In the genomic region with DNA sequence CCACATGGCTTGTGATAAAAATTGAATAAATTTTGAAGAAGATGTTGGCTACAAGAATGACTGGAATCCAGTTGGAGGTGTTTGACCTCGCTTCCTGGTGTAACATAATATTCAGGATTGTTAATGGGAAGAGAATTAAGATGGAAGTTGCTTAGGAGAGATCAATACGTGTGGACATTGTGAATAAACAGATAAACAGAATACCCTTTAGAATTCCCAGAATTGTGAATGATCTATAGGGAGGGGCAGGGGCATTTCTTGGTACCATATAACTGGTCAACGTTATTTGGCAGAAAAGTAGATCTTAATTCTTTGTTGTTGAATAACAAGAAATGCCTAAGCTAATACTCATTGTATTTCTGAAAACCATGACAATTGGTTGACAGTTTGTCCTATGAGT, we compare ENCODE assay signal across 8 mouse cellular contexts. TPM values are rescaled to one million over a fixed set of nuclear protein-coding genes. Genes with fewer than 3 reads are reported as not detected.
A peak's percentile ranks its signal among the peaks of the same experiment; 100 is the strongest.
DNase-seq lines count a peak whose midpoint lies in the region; ATAC-seq and TF ChIP-seq lines count a peak whose summit lies in the region.
"Had no signal": no experiment of that assay in that cellular context is flagged by ENCODE, and none has a peak within 500 bp of the region (broad histone marks: within the 10 kb centered on the region; RNA-seq: fewer than 3 reads in every experiment).

No protein-coding gene starts in this region.

- 79% methylated on average over 3 of the region's 3 CpGs for WGBS in forebrain, embryonic 12.5 days
- WGBS in limb, embryonic 14.5 days, result 76% methylated on average over 3 of the region's 3 CpGs
- WGBS in stomach, embryonic 16.5 days, result 64% methylated on average over 3 of the region's 3 CpGs

- H3K9me3 ChIP-seq in megakaryocyte, embryonic 14.5 days, result no peaks in the 10 kb centered on the region
- H3K9me3 ChIP-seq in forebrain, embryonic 12.5 days, result no peaks in the 10 kb centered on the region
- H3K9me3 ChIP-seq in limb, embryonic 14.5 days (ENCODE audit: control insufficient read depth, low read length), result no peaks in the 10 kb centered on the region
- H3K9me3 ChIP-seq in stomach, embryonic 16.5 days (replicated peaks; ENCODE audit: control insufficient read depth, low read length), result no peaks in the 10 kb centered on the region

- H3K36me3 ChIP-seq in megakaryocyte, embryonic 14.5 days (replicated peaks; ENCODE audit: low read length), result peaks cover 5% of the 10 kb centered on the region
- no peaks in the 10 kb centered on the region; the same call in 1 of the 2 replicates for H3K36me3 ChIP-seq in forebrain, embryonic 12.5 days (replicated peaks)
- H3K36me3 ChIP-seq in limb, embryonic 14.5 days (ENCODE audit: control insufficient read depth, insufficient read depth, low read length), result no peaks in the 10 kb centered on the region
- H3K36me3 ChIP-seq in stomach, embryonic 16.5 days (ENCODE audit: control insufficient read depth, insufficient read depth, low read length), result no peaks in the 10 kb centered on the region

- H3K4me3 ChIP-seq in megakaryocyte, embryonic 14.5 days (replicated peaks), result peak overlapping the region; percentile 98
- peak overlapping the region; percentile 24 for H3K4me3 ChIP-seq in forebrain, embryonic 12.5 days (replicated peaks)
- H3K4me3 ChIP-seq in limb, embryonic 14.5 days (replicated peaks; ENCODE audit: low read length), result peak overlapping the region; percentile 81
- peak overlapping the region; percentile 41 for H3K4me3 ChIP-seq in stomach, embryonic 16.5 days (replicated peaks; ENCODE audit: low read length)

- H3K4me1 ChIP-seq in megakaryocyte, embryonic 14.5 days, result peaks cover 28% of the 10 kb centered on the region
- H3K4me1 ChIP-seq in forebrain, embryonic 12.5 days, result peaks cover 17% of the 10 kb centered on the region
- peaks cover 11% of the 10 kb centered on the region for H3K4me1 ChIP-seq in limb, embryonic 14.5 days (ENCODE audit: control insufficient read depth, insufficient read depth, low read length)
- H3K4me1 ChIP-seq in stomach, embryonic 16.5 days (ENCODE audit: control insufficient read depth, insufficient read depth, low read length), result peaks cover 15% of the 10 kb centered on the region

- no peak overlapping the region for H3K27ac ChIP-seq in forebrain, embryonic 12.5 days
- H3K27ac ChIP-seq in limb, embryonic 14.5 days (replicated peaks; ENCODE audit: low read depth, low read length), result no peak overlapping the region
- H3K27ac ChIP-seq in stomach, embryonic 16.5 days (ENCODE audit: low read length), result no peak overlapping the region

- H3K9ac ChIP-seq in forebrain, embryonic 12.5 days, result no peak overlapping the region
- no peak overlapping the region for H3K9ac ChIP-seq in limb, embryonic 14.5 days (ENCODE audit: low read depth, low read length, severe bottlenecking)
- H3K9ac ChIP-seq in stomach, embryonic 16.5 days (ENCODE audit: low read length), result no peak overlapping the region

- peak overlapping the region; percentile 76 for H3K4me2 ChIP-seq in forebrain, embryonic 12.5 days
- peak overlapping the region; percentile 65 for H3K4me2 ChIP-seq in limb, embryonic 14.5 days (replicated peaks; ENCODE audit: low read depth, low read length, severe bottlenecking)
- H3K4me2 ChIP-seq in stomach, embryonic 16.5 days (ENCODE audit: low read depth, low read length), result peak overlapping the region; percentile 85

- no peak for ATAC-seq in megakaryocyte, adult 5-6 weeks (ENCODE audit: poor library complexity, severe bottlenecking)
- no peak for ATAC-seq in forebrain, embryonic 12.5 days (ENCODE audit: low FRiP score)
- ATAC-seq in limb, embryonic 14.5 days (ENCODE audit: low FRiP score, low read depth), result no peak
- ATAC-seq in stomach, embryonic 16.5 days (ENCODE audit: insufficient read depth, low FRiP score), result no peak
- no peak for ATAC-seq in CD4-positive, CD25-positive, alpha-beta regulatory T cell, adult 4 months

- no peak for DNase-seq in limb, embryonic 14.5 days (ENCODE audit: low spot score)
- DNase-seq in thymus, adult 18-20 months, result no peak
- DNase-seq: gastrocnemius, postnatal 14 days had no signal

- no peak for TF ChIP-seq POLR2A in limb, embryonic 14.5 days (IDR thresholded peaks at IDR 0.05; ENCODE audit: borderline replicate concordance, extremely low read depth, insufficient read depth, insufficient read length)

- H3K27me3 ChIP-seq in megakaryocyte, embryonic 14.5 days (replicated peaks), result no peaks in the 10 kb centered on the region
- H3K27me3 ChIP-seq in forebrain, embryonic 12.5 days, result no peaks in the 10 kb centered on the region
- no peaks in the 10 kb centered on the region for H3K27me3 ChIP-seq in limb, embryonic 14.5 days (ENCODE audit: control insufficient read depth, insufficient read depth, low read length)
- H3K27me3 ChIP-seq in stomach, embryonic 16.5 days (ENCODE audit: control insufficient read depth, insufficient read depth, low read length), result no peaks in the 10 kb centered on the region

RNA-seq across cellular contexts. Expression of a gene that starts 2.0 kb away (rescaled TPM):
- polyA plus RNA-seq in megakaryocyte, embryonic 14.5 days (2012; ENCODE audit: insufficient read depth, low replicate concordance), result 13.4 and 23.2 TPM in 2 replicates
- 24.5 and 25.7 TPM in 2 replicates for total RNA-seq in megakaryocyte, adult 5-6 weeks (2015)
- 23.9 and 25.9 TPM in 2 replicates for total RNA-seq in megakaryocyte, adult 5-6 weeks (2017)
- polyA plus RNA-seq in forebrain, embryonic 12.5 days (2016; fragmentation: Nextera tagmentation; extraction: Ambion mirVana), result 4.3 and 5.9 TPM in 2 replicates
- 9.4 and 13.1 TPM in 2 replicates for polyA plus RNA-seq in limb, embryonic 14.5 days (2012; rRNA removed)
- 6.4 and 6.9 TPM in 2 replicates for polyA plus RNA-seq in limb, embryonic 14.5 days (2014; fragmentation: Nextera tagmentation; extraction: Ambion mirVana)
- 1.7 and 2.2 TPM in 2 replicates for polyA plus RNA-seq in stomach, embryonic 16.5 days (2015; fragmentation: Nextera tagmentation; extraction: Ambion mirVana)
- polyA plus RNA-seq in CD4-positive, CD25-positive, alpha-beta regulatory T cell, adult 4 months (2017; shearing (Covaris generic)), result 1 to 10 TPM; 1.0 to 2.8 TPM

Comparison
In these comparisons a context has a peak if more than half of its experiments do, and no peak if none do; other contexts are left out.
1. H3K4me3 ChIP-seq: peak in every context shown above with its lines; median percentile 98 in megakaryocyte, embryonic 14.5 days; 81 in limb, embryonic 14.5 days; 41 in stomach, embryonic 16.5 days; 24 in forebrain, embryonic 12.5 days.